Mouse (Mus musculus) layer of hippocampus, adult 18-20 months (tissue): Measurements from ENCODE around the gene Ncdn. TPM values are rescaled to one million over a fixed set of nuclear protein-coding genes. Genes with fewer than 3 reads are reported as not detected.

Experiments
- DNase-seq, 2 experiments: peaks; one replicate each; pipeline ENCODE4 v3.0.0; 2022; ENCODE audit warnings: low spot score in 2 of 2
- total RNA-seq, 2 experiments: library from RNA; stranded (reverse); gene quantifications; 2 replicates each; pipeline ENCODE4 v1.2.3; 2021

The Ncdn gene
- total RNA-seq, 2 experiments from 2014 or later = 2,035 to 2,092 TPM

DNA sequence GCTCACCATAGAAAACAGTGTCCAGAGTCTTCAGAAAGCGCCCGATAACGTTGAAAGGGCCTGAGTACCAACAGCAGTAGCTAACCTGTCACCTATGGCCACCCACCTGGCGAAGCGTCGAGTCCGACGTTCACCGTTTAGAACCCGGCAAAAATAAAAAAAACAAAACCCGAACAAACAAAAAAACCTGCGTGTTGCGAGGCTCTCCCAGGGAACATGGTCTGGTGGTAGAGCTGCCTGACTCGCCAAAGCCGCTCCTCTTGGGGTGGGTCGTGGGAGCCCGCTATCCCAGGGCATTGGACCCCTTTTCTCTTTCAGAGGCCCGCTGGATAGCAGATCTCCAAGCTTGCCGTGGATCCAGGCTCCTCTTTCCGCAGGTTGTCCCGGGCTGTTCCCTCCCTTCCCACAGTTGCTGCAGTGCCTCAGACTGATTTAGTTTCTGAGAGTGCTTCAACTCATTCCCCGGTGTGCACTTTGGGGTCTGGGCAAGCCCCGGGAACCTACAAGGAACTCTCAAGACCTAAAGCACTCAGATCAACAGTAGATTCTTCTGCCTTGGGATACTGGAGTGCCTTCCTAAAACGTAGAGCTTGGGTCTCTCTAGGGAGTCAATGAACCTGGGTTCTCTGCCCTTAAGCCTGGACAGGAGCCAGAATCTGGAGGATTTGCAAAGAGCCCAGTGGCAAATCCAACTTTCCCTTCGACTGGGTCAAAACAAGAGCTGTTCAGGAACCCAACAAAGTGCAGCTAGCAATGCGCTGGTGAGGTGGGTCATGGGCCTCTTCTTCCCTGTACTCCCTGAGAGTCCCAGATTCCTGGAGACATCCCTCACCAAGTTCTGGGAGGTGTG lies 20.5 kb downstream of the Ncdn start:
- DNase-seq = no peak

DNA sequence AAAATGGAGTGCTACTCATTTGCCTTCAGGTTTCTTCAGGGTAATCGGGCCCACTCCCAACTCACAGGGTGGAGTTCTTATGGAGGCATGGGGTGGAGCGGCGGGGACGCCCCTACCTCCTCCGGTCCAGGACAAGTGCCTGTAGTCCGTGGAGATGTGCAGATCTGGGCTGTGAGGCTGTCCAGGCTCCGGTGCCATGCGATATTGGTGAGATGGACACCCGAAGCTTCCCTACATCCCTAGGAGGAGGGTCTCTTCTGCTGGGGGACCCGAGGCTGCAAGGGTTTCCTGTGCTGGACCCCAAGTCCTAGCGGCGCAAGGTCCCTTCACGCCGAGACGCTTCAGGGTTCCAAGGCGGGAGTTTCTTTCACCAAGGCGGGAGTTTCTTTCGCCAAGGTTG lies 21.1 kb downstream of the Ncdn start:
- DNase-seq = no peak

- DNase-seq = no peak
Measured at GRCm38 (mm10) chr4:126707439-126707826, 45.8 kb downstream of the Ncdn start.

DNA sequence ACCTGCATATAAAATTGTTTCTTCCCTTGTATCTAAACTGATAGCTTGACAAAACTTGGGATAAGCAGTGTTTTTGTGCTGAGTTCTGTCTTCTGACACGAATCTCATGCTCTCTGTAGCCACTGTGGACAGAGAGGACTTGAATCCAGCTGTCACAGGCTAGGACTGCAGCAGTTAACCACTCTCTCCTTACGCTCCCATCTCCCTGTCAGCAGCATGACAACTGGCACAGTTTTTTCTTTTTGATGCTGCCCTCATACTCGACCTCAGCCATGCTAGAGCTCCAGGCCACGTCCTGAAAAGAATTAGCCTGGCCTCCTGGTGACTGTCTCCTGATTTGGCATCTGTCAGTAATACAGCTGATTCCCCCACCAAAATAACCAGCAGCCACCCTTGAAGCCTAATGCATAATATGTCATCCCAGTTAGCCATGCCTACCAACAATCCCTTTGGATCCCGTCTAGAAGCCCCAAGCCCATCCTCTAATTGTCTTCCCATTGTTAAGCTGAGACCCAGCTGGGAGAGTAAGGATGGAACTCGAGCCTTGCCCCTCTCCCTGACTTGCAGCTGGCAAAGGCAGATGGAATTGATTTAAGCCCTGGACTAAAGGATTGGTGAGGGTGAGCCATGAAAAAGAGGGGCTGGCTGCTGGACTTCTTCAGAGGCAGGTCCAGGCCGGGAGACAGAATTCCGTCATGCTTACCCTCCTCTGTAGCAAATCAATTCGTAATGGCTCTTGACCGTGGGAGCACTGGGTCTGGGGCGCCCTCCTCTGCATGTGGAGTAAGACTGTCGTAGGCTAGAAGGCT lies 46.4 kb downstream of the Ncdn start:
- DNase-seq = no peak

- DNase-seq = no peak
Measured at GRCm38 (mm10) chr4:126696908-126697307, 56.3 kb downstream of the Ncdn start.

Other genes with a start within 250 kb of the Ncdn start
- 1 to 10 TPM; 8.1 to 9.7 TPM for gene Ago4, start 220.0 kb downstream of the Ncdn start, total RNA-seq
- under 1 TPM; 0.87 to 0.91 TPM for gene Clspn, start 196.5 kb downstream of the Ncdn start, total RNA-seq
- gene 5730409E04Rik, start 143.6 kb downstream of the Ncdn start, total RNA-seq = 10 to 100 TPM; 70.4 to 71.1 TPM
- 100 to 1,000 TPM; 100 to 115 TPM for gene Psmb2, start 75.8 kb downstream of the Ncdn start, total RNA-seq
- not detected for gene Tfap2e, start 17.2 kb downstream of the Ncdn start, total RNA-seq
- 10 to 100 TPM; 60.9 to 61.3 TPM for gene AU040320, start 106 bp upstream of the Ncdn start, total RNA-seq
- gene Zmym4, start 214.7 kb upstream of the Ncdn start, total RNA-seq = 10 to 100 TPM; 48.2 to 48.5 TPM